Mouse (Mus musculus) mouse embryonic stem cell (cell line): ENCODE data around the gene Ttc32.
"Not testable (repeated sequence)": the region's sequence is repeated elsewhere in the genome, so short reads cannot be mapped to it uniquely, and the experiment has no call there.

Experiments used
- in situ Hi-C, 2 experiments: fragments of 300-500 bp; cut with MboI; formaldehyde crosslinking; loops; 1 replicate in 1 of 2; 3 replicates in 1 of 2; pipeline ENCODE4 v1.14.3; 2019 to 2020; ENCODE audit warnings: low sequenced_read_pairs in 2 of 2, low pct_unique_long_range_greater_than_20kb in 1 of 2, mixed read lengths in 1 of 2; ENCODE audit not compliant: unreplicated experiment in 1 of 2

Gene Ttc32

DNA sequence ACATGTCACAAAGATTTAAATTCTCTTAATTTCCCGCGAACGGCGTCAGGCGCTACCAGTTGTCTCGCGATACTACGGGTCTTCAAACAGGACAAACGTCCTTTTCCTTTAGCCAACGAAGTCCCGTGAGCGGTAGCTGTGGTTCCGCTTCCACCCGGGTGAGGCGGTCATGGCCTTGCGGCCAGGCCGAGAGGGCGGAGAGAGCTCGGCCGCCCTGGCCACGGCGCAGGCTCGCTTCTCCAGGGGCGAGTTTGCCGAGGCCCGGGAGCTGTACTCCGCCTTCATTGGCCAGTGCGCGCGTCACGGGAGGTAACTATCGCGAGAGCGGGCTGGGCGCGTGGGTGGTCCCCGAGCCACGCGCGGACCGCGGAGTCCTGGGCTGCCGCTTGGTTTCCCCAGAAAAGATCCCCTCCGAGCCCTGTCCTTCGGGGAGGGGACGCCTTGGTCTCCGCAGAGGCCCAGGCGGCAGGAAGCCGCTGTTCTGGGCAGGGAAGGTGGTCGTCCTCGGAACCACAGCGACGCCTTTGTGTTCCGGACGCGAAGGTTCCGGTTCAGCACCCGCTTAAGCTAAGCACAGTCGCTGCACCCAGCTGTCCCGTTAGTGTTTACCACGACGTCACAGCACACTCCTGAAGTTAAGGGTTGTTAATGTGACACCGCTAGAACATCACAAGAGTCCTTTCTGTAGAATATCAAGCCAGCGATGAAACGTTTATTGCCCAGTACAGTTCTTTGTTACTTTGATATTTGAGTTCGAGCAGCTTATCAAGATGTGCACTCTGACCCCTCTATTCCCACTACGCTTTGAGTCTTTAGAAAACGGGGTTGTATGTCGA lies at the start of gene Ttc32:
TSS of gene Ttc32 (plus strand) at position 110 of the 836 bp plus-strand sequence.
- in situ Hi-C loops, result no loop called here

- in situ Hi-C loops, result no loop called here
Observed at GRCm38 (mm10) chr12:8993231-8993630, 36.6 kb upstream of the Ttc32 start.

DNA sequence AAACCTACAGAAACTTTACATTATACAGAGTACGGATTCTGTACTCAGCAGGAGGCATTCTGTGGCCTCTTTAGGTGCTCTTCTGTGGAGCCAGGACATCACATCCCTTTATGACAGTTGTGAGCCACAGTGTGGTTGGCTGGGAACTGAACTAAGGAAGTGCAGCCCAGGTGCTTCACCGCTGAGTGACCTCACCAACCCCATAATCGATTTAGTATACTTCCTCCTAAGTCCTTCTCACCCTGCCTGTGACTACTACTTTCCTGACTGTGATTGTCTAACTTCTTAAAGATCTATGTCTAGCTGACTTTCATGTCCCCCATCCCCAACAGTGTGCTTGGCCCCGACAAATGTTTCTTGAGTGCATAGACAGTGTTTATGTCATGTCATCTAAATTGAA lies 31.5 kb upstream of the Ttc32 start:
- in situ Hi-C loops, result no loop called here

DNA sequence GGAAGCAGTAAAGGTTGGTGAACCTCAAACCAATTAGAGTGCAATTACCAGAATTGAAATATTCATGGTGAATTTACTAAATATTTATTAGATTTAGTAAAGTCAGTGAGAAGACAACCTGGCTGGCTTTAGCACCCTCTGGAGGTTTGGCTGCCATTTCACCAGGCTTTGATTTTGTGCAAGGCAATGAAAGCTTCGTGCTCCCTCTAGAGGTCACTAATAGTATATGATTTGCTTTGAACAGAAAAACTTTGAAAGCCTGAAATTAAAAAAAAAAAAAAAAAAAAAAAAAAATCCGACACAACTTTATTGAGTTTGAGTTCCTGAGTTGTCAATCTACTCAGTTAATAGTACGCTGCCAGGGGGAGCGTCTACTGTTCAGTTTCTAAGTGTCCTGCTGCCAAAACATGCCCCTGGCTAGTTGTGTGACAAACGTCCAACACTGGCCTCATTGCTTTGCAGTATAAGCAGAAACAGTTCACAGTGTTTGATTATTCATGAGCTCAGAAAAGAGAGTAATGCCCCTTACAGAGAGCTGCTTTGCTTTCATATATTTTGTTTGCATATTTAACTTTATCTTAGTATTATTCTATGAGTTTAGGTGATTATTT lies 27.7 kb upstream of the Ttc32 start:
- in situ Hi-C loops, result loop anchor here (5.0 to 10.0 kb wide), 2 partner anchors 230 to 237 kb away; partner anchors contain the start of gene Sdc1 (in 1 of the 2)

- in situ Hi-C loops, result loop anchor here (5.0 to 10.0 kb wide), 2 partner anchors 120 to 242 kb away; no protein-coding TSS in a partner anchor
Observed at GRCm38 (mm10) chr12:9007146-9007545, 22.7 kb upstream of the Ttc32 start.

- in situ Hi-C loops, result loop anchor here (5.0 to 10.0 kb wide), 2 partner anchors 121 to 243 kb away; no protein-coding TSS in a partner anchor
Observed at GRCm38 (mm10) chr12:9007811-9008210, 22.0 kb upstream of the Ttc32 start.

DNA sequence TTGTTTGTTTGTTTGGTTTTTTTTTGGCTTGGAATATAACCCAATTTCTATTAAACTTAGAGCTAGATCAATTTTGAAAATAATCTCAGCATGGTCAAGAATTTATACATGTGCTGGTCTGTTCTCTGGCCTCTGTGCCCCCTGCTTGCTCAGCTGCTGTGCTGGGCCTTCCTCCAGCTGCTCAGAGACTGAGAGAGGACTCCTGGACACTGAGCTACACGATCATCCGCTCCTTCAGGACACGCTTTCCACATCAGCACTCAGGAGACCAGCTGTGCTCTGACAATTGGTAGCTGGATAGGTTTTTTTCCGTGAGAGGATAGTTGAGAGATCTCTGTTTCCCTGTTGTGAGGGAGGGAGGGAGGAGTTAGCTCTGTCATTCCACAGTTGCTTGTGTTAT lies 19.5 kb upstream of the Ttc32 start:
- in situ Hi-C loops, result no loop called here

GRCm38 (mm10) chr12:9016376-9016775 lies 13.4 kb upstream of the Ttc32 start:
- in situ Hi-C loops, result no loop called here

- in situ Hi-C loops, result no loop called here
Observed at GRCm38 (mm10) chr12:9020431-9020830, 9.4 kb upstream of the Ttc32 start.

DNA sequence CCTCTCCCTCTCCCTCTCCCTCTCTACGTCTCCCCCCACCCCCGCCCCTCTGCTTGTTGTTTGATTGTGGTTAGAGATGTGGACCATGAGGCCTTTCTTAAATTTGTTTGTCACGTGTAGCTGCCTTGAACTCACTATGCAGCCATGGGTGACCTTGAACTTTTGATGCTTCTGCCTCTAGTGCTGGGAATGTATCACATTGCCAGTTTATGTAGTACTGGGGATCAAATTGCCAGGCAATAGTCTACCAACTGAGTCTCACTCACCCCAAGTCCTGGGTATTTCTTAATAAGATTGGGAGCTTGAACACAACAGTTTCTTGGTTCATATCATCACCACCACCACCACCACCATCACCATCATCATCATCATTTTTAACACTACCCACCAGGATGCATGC lies 8.8 kb upstream of the Ttc32 start:
- in situ Hi-C loops, result no loop called here

DNA sequence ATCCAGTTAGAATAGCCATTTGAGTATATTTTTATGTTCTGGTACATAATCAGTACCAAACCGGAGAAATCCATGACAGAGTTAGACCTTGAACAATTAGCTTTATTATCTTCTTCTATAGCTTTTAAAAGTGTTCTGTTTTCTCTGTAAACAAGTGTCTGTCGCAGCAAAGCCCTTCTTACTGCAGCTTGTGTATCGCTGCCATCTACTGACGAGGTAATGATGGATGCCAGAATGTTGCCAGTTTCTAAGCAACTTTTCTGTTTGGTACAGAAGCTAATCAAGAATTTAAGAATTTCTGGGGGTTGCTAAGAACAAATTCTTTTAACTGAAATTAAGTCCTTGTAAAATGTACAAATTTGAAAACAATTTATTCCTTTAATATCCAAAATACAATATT lies 6.8 kb upstream of the Ttc32 start:
- in situ Hi-C loops, result no loop called here

GRCm38 (mm10) chr12:9024071-9024470 lies 5.7 kb upstream of the Ttc32 start:
- in situ Hi-C loops, result no loop called here

DNA sequence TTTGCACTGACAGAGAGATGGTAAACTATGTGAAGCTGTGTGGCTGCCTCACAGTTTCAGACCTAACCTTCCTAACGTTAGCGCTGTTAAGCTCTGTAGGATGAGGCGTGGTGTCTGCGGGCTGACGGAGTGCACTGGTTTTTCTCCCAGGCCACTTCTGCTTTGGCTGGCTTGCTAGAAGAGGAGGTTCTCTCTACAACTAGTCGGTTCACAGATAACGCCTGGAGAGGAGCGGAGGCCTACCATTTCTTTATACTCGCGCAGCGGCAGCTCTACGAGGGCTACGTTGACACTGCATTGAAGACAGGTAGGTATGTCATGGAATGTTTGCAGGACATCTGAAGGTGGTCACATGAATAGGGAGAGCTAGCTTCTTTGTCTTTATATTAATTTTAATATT lies 5.1 kb upstream of the Ttc32 start:
- in situ Hi-C loops, result no loop called here

DNA sequence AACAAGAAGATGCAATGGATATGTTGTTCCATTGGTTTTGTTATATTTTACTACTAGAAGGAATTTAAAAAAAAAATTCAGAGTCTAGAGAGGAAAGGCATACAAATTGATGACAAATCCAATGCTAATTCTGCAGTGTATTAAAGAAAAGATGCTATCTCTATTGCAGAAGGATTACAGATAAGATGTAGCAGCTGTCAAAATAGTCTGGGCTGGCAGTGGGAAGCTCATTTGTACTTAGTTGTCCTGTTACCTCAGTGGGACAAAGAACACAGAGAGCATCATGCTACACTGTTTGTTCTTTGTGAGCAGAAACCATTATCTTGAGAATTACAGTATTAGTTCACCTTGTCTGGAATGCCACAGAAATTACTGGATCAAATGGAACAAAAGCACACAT lies 3.0 kb upstream of the Ttc32 start:
- in situ Hi-C loops, result no loop called here

GRCm38 (mm10) chr12:9028816-9029215 lies 981 bp upstream of the Ttc32 start:
- in situ Hi-C loops, result not testable (repeated sequence)

GRCm38 (mm10) chr12:9029506-9029887 lies 300 bp upstream of the Ttc32 start:
- in situ Hi-C loops, result no loop called here

GRCm38 (mm10) chr12:9031166-9031565 lies 1.4 kb downstream of the Ttc32 start:
- in situ Hi-C loops, result no loop called here

- in situ Hi-C loops, result no loop called here
Observed at GRCm38 (mm10) chr12:9033140-9033539, 3.3 kb downstream of the Ttc32 start.

DNA sequence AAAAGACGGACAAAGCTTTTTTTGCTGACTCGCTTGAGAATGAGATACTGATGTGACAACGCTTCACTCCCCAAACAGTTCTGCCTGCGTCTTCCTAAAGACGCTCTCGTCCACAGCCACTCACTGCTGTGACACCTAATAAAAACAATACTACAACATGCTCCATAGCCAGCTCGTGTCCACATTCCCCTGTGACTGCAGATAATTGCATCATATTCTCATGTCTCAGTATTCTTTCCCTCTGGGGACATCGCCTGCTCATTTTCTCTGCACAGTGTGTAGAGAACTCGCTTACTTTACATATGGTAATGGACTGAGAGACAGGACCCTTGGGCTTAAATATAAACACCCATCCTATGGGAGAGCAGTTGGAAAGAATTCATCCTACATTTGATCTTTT lies 6.6 kb downstream of the Ttc32 start:
- in situ Hi-C loops, result no loop called here

GRCm38 (mm10) chr12:9040177-9040576 lies 10.4 kb downstream of the Ttc32 start:
- in situ Hi-C loops, result no loop called here
